Mouse (Mus musculus) G1E (cell line): ENCODE results near the gene Zdhhc24. TPM values are rescaled to one million over a fixed set of nuclear protein-coding genes. Genes with fewer than 3 reads are reported as not detected.

Experiments
- ATAC-seq: 2 replicates; pipeline ENCODE4 v1.8.0; 2016; ENCODE audit warnings: mild to moderate bottlenecking; ENCODE audit not compliant: insufficient number of reproducible peaks, poor library complexity, low FRiP score, severe bottlenecking; ENCODE audit errors: extremely low read depth
- DNase-seq: peaks from one replicate; pipeline ENCODE4 v3.0.0; 2012; ENCODE audit warnings: low spot score
- H3K27me3 ChIP-seq: 2 replicates; pipeline ENCODE4 v1.6.1; 2012; ENCODE audit warnings: mild to moderate bottlenecking, low read length, inconsistent platforms; ENCODE audit not compliant: insufficient read depth
- H3K36me3 ChIP-seq: replicated peaks from 2 replicates; pipeline ENCODE3; 2012; ENCODE audit warnings: mild to moderate bottlenecking, inconsistent platforms
- H3K4me1 ChIP-seq: 2 replicates; pipeline ENCODE4 v1.6.1; 2012; ENCODE audit warnings: low read depth, low read length, inconsistent platforms, mixed read lengths; ENCODE audit not compliant: insufficient read depth
- H3K4me3 ChIP-seq: 2 replicates; pipeline ENCODE4 v1.5.1; 2012; ENCODE audit warnings: low read depth, mild to moderate bottlenecking, inconsistent platforms, low read length, moderate library complexity, mixed read lengths
- H3K9me3 ChIP-seq: replicated peaks from 2 replicates; pipeline ENCODE4 v1.6.1; 2012; ENCODE audit warnings: inconsistent platforms
- CTCF ChIP-seq: IDR thresholded peaks from 2 replicates; pipeline ENCODE4 v1.5.1; 2012; ENCODE audit warnings: low read depth, low read length, inconsistent platforms, mixed read lengths
- GATA1 ChIP-seq: IDR thresholded peaks from 2 replicates; pipeline ENCODE4 v1.6.1; 2012; ENCODE audit warnings: borderline replicate concordance, low read length, inconsistent platforms, mixed read lengths
- GATA2 ChIP-seq: IDR thresholded peaks from 2 replicates; pipeline ENCODE4 v1.6.1; 2012; ENCODE audit warnings: low read depth, low read length, inconsistent platforms, borderline replicate concordance
- POLR2AphosphoS5 ChIP-seq: IDR thresholded peaks from 2 replicates; pipeline ENCODE4 v1.6.1; 2012; ENCODE audit warnings: low read depth, low read length, inconsistent platforms; ENCODE audit not compliant: insufficient replicate concordance
- TAL1 ChIP-seq: conservative IDR thresholded peaks from 2 replicates; pipeline ENCODE4 v1.6.1; 2012; ENCODE audit warnings: low read depth, low read length, inconsistent platforms, mixed read lengths
- polyA plus RNA-seq: library from polyadenylated mRNA; stranded (reverse); fragments of >175 nt; gene quantifications from 2 replicates; pipeline ENCODE4 v1.2.3, GENCODE M21; 2012
- total RNA-seq, 2 experiments: library from RNA; stranded (forward) in 1 of 2; stranded (reverse) in 1 of 2; fragments of 200-1000 nt in 1 of 2; fragments of >200 nt in 1 of 2; fragmentation: Nextera tagmentation in 1 of 2; gene quantifications; 2 replicates each; pipeline ENCODE4 v1.2.3; 2014 to 2017

Zdhhc24 gene
- total and polyA plus RNA-seq, 3 experiments: 2.0 to 19.5 (median 13.9) TPM

DNA sequence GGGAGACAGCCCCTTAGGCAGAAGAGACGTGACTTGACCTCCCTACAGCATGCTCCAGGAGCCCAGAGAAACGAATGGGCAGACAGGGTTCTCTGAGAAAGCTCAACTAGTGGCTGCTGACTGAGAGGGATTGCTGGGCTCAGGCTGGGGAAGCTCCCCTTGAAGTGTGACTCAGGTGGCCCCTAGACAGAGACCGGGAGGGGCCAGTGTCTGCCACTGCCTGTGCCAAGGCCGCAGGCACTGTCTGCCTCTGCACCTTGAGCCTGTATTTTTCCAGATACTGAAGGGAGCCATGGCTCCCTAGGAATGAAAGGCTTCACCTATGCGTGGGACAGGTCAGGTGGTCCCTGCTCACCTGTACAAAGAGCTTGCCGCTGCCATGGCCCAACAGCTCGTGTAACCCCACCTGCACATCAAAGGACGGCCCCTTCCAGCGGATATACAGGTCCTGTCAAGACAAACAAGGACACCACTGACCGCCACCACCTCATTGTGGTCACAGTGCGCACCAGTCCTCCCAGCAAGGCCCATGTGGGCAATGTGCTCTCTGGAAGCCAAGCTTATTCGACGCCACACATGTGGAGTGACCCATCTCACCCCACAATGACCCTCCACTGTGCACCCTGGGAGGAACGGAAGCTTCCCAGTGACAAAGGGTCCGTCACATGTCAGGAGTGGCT, 37.6 kb downstream of the Zdhhc24 start:
- DNase-seq: no peak
- Histone ChIP-seq H3K4me1 (peaks cover 6% of the 10 kb centered on the region; the same call in 1 of the 2 replicates), H3K27me3 (no peaks in the 10 kb centered on the region), H3K36me3 (peaks cover 98% of the 10 kb centered on the region), H3K9me3 (no peaks in the 10 kb centered on the region), H3K4me3 (no peak overlapping the region)
- ATAC-seq: no peak
- TF ChIP-seq TAL1 (no peak), POLR2AphosphoS5 (no peak), GATA1 (no peak), CTCF (no peak), GATA2 (no peak)

DNA sequence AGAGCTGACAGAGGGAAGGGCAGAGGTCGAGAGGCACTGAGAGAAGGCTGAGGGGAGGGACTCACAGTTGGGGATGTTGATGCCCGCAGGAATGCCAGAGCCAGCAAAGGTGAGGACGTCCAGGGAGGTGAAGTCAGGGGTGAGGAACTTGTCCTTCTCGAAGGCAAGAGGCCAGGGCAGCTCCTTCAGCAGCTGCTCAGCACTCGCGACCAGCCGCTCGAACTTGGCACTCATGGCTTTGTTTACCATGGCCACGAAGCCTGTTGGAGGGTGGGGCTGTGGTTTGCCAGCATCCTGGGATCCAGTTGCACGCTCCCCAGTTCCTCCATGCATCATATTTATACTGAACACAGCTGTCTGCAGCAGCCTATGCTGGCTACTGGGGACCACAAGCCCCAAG, 38.4 kb downstream of the Zdhhc24 start:
- DNase-seq (no peak), ATAC-seq (no peak)
- Histone ChIP-seq H3K4me1 (peaks cover 6% of the 10 kb centered on the region; the same call in 1 of the 2 replicates), H3K9me3 (no peaks in the 10 kb centered on the region), H3K27me3 (no peaks in the 10 kb centered on the region), H3K4me3 (no peak overlapping the region), H3K36me3 (peaks cover 98% of the 10 kb centered on the region)
- TF ChIP-seq TAL1 (no peak), POLR2AphosphoS5 (no peak), GATA2 (no peak), GATA1 (no peak), CTCF (no peak)

DNA sequence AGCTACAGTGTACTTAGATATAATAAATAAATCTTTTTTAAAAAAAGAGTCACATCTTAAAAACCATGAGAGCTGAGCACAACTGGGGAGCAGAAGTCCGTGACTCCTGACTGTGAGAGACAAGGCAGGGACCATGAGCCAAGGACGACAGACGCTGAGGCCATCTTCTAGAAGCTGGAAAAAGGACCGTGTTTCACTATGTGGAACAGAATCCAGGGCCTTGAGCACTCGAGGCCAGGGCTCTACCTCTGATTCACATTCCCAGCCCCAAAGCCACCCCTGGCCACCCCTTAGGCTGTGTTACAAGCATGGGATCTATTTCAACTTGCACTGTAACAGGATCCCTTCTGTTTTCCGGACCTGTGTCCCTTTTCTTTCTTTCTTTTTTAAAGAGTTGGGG, 41.2 kb downstream of the Zdhhc24 start:
- Histone ChIP-seq H3K4me3 (no peak overlapping the region), H3K36me3 (peaks cover 99% of the 10 kb centered on the region), H3K27me3 (no peaks in the 10 kb centered on the region), H3K9me3 (no peaks in the 10 kb centered on the region), H3K4me1 (no peaks in the 10 kb centered on the region)
- ATAC-seq (no peak), DNase-seq (no peak)
- no peak for TF ChIP-seq GATA1
- no peak for TF ChIP-seq CTCF
- TF ChIP-seq GATA2: no peak
- no peak for TF ChIP-seq TAL1
- TF ChIP-seq POLR2AphosphoS5: no peak

DNA sequence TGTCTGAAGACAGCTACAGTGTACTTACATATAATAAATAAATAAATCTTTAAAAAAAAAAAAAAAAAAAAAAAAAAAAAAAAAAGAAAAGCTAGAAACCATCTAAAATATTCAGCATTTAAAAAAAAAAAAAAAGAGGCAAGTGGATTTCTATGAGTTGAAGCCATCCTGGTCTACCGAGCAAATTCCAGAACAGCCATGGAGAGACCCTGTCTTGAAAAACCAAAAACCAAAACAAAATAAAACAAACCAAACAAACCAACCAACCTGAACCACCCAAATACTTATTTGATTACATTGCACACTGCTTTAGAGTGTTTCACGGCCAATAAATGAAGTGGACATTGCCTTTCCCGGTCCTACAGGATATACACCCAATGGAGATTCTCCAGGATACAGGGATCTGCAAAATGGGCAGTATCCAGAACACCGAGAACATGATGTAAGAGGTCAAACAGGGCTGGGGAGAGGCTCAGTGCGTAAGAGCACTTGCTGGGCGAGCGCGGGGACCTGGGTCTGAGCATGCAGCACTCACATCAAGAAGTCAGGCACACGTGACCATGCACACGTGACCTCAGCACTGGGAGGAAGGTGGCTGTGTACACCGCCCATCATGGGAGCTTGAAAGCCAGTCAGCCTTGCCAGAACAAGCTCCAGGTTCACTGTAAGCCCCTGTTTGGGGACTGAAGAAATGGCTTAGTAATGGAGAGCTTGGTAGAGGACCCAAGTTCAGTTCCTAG, 46.8 kb downstream of the Zdhhc24 start:
- no peak overlapping the region; the same call in 1 of the 2 replicates for H3K4me3 ChIP-seq
- H3K36me3 ChIP-seq: peaks cover 67% of the 10 kb centered on the region
- DNase-seq (no peak), ATAC-seq (no peak)
- no peaks in the 10 kb centered on the region for H3K27me3 ChIP-seq
- H3K4me1 ChIP-seq: peaks cover 34% of the 10 kb centered on the region
- TF ChIP-seq TAL1 (no peak), CTCF (no peak), POLR2AphosphoS5 (no peak), GATA2 (no peak), GATA1 (no peak)
- no peaks in the 10 kb centered on the region for H3K9me3 ChIP-seq

DNA sequence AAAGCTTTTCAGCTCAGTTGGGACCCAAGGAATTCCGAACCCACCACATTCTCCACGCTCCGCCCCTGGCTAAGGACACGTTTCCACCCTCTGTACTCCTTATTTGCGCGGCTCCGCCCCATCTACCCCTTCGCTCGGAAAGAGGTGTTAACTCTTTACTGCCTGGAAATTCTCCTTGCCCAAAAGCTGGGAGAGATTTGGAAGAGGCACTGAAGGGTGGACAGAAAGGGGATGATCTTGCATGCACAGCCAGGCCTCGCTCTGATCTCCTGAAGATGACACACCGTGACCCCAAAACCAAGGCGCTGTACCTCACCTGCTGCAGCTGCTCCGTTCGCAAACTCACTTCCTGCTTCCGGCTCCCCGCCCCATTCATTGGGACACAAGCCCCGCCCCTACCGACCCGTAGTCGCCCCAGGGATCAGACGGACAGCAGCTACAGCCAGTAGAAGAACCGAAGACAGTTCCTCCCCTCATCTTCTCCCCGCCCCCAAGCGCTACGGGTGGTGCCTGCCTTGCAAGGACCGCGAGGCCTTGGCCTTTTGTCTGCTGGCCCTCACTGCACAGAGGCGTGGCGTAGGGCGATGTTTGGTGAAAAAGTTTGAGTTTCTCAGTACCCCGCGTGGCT, 49.5 kb downstream of the Zdhhc24 start, which contains the start of gene Dpp3:
TSS of gene Dpp3 (minus strand) at position 384 of the 628 bp plus-strand sequence.
- Histone ChIP-seq H3K4me3 (peak within 1 kb of the TSS; percentile 74), H3K4me1 (peaks cover 35% of the 10 kb centered on the region), H3K9me3 (no peaks in the 10 kb centered on the region), H3K36me3 (peaks cover 40% of the 10 kb centered on the region), H3K27me3 (peaks cover 18% of the 10 kb centered on the region)
- DNase-seq: peak; percentile 100
- peak; percentile 99 for ATAC-seq
- TF ChIP-seq CTCF (no peak), POLR2AphosphoS5 (no peak), GATA1 (no peak), GATA2 (no peak), TAL1 (no peak)

DNA sequence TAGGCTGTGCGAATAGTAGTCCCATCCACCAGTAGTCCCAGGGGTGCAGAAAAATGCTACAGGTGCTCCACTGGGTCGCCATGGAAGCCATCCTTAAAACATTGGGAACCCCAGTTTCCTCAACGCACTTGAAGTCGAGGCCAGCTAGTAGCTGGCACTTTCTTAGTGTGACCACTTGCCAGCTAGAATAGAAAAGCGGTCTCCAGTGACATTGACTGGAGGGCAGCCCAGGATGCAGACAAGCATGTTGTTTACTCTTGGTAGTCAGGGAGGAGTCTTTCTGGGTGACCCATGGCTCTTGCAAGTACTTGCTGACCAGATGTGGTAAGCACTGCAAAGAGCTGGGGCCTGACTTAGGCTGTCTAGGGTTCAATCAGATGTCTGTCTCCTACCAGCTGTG, 50.3 kb downstream of the Zdhhc24 start:
- peaks cover 32% of the 10 kb centered on the region for H3K36me3 ChIP-seq
- peaks cover 35% of the 10 kb centered on the region for H3K4me1 ChIP-seq
- H3K4me3 ChIP-seq: peak overlapping the region; percentile 74; the same call in 1 of the 2 replicates
- peaks cover 19% of the 10 kb centered on the region for H3K27me3 ChIP-seq
- TF ChIP-seq TAL1 (no peak), GATA2 (no peak), POLR2AphosphoS5 (no peak), GATA1 (no peak), CTCF (no peak)
- DNase-seq (no peak), ATAC-seq (no peak)
- no peaks in the 10 kb centered on the region for H3K9me3 ChIP-seq

Other genes starting within 250 kb of the Zdhhc24 start
Only the 20 nearest of the 26 such genes appear.
- not detected in 2 replicates for gene Gm960, start 180.0 kb upstream of the Zdhhc24 start, total RNA-seq (2014; fragmentation: Nextera tagmentation)
- 0.46 and 0.93 TPM in 2 replicates for gene Gm960, start 180.0 kb upstream of the Zdhhc24 start, total RNA-seq (2017)
- 0.37 TPM in 1 of 2 replicates, not detected in the other for gene Gm960, start 180.0 kb upstream of the Zdhhc24 start, polyA plus RNA-seq
- gene Sptbn2, start 167.5 kb upstream of the Zdhhc24 start, total RNA-seq (2014; fragmentation: Nextera tagmentation): 0.30 and 2.9 TPM in 2 replicates
- gene Sptbn2, start 167.5 kb upstream of the Zdhhc24 start, total RNA-seq (2017): 0.12 and 0.16 TPM in 2 replicates
- 0.17 and 0.21 TPM in 2 replicates for gene Sptbn2, start 167.5 kb upstream of the Zdhhc24 start, polyA plus RNA-seq
- gene Rbm4b, start 122.2 kb upstream of the Zdhhc24 start, total RNA-seq (2014; fragmentation: Nextera tagmentation): 8.3 and 9.8 TPM in 2 replicates
- 16.1 and 20.7 TPM in 2 replicates for gene Rbm4b, start 122.2 kb upstream of the Zdhhc24 start, total RNA-seq (2017)
- gene Rbm4b, start 122.2 kb upstream of the Zdhhc24 start, polyA plus RNA-seq: 5.1 and 5.3 TPM in 2 replicates
- gene Rbm4, start 84.8 kb upstream of the Zdhhc24 start, total RNA-seq (2014; fragmentation: Nextera tagmentation): 50.8 and 72.4 TPM in 2 replicates
- gene Rbm4, start 84.8 kb upstream of the Zdhhc24 start, total RNA-seq (2017): 80.4 and 99.5 TPM in 2 replicates
- 3.6 and 19.9 TPM in 2 replicates for gene Rbm4, start 84.8 kb upstream of the Zdhhc24 start, polyA plus RNA-seq
- gene Gm21992, start 67.1 kb upstream of the Zdhhc24 start, total RNA-seq (2014; fragmentation: Nextera tagmentation): 10.6 and 11.2 TPM in 2 replicates
- 32.1 and 40.1 TPM in 2 replicates for gene Gm21992, start 67.1 kb upstream of the Zdhhc24 start, total RNA-seq (2017)
- gene Gm21992, start 67.1 kb upstream of the Zdhhc24 start, polyA plus RNA-seq: 1.7 and 9.0 TPM in 2 replicates
- gene Rbm14, start 67.0 kb upstream of the Zdhhc24 start, total RNA-seq (2014; fragmentation: Nextera tagmentation): 70.3 and 82.1 TPM in 2 replicates
- gene Rbm14, start 67.0 kb upstream of the Zdhhc24 start, total RNA-seq (2017): 28.2 and 29.5 TPM in 2 replicates
- 38.6 and 55.3 TPM in 2 replicates for gene Rbm14, start 67.0 kb upstream of the Zdhhc24 start, polyA plus RNA-seq
- gene Ccs, start 39.3 kb upstream of the Zdhhc24 start, total RNA-seq (2014; fragmentation: Nextera tagmentation): 17.3 and 20.6 TPM in 2 replicates
- 30.1 and 31.2 TPM in 2 replicates for gene Ccs, start 39.3 kb upstream of the Zdhhc24 start, total RNA-seq (2017)
- 61.4 and 69.4 TPM in 2 replicates for gene Ccs, start 39.3 kb upstream of the Zdhhc24 start, polyA plus RNA-seq
- not detected in 2 replicates for gene Ccdc87, start 39.3 kb upstream of the Zdhhc24 start, total RNA-seq (2014; fragmentation: Nextera tagmentation)
- 0.05 and 0.06 TPM in 2 replicates for gene Ccdc87, start 39.3 kb upstream of the Zdhhc24 start, total RNA-seq (2017)
- gene Ccdc87, start 39.3 kb upstream of the Zdhhc24 start, polyA plus RNA-seq: 0.03 TPM in 1 of 2 replicates, not detected in the other
- gene Ctsf, start 23.5 kb upstream of the Zdhhc24 start, total RNA-seq (2014; fragmentation: Nextera tagmentation): not detected in 2 replicates
- gene Ctsf, start 23.5 kb upstream of the Zdhhc24 start, total RNA-seq (2017): 0.38 and 0.41 TPM in 2 replicates
- 0.05 TPM in 1 of 2 replicates, not detected in the other for gene Ctsf, start 23.5 kb upstream of the Zdhhc24 start, polyA plus RNA-seq
- not detected in 2 replicates for gene Actn3, start 759 bp upstream of the Zdhhc24 start, total RNA-seq (2014; fragmentation: Nextera tagmentation)
- gene Actn3, start 759 bp upstream of the Zdhhc24 start, total RNA-seq (2017): 0.16 and 0.52 TPM in 2 replicates
- 0.03 and 0.06 TPM in 2 replicates for gene Actn3, start 759 bp upstream of the Zdhhc24 start, polyA plus RNA-seq
- gene Bbs1, start 28.0 kb downstream of the Zdhhc24 start, total RNA-seq (2014; fragmentation: Nextera tagmentation): 5.2 and 5.5 TPM in 2 replicates
- 3.0 and 4.4 TPM in 2 replicates for gene Bbs1, start 28.0 kb downstream of the Zdhhc24 start, total RNA-seq (2017)
- gene Bbs1, start 28.0 kb downstream of the Zdhhc24 start, polyA plus RNA-seq: 5.6 and 8.7 TPM in 2 replicates
- 41.5 and 45.4 TPM in 2 replicates for gene Dpp3, start 49.6 kb downstream of the Zdhhc24 start, total RNA-seq (2014; fragmentation: Nextera tagmentation)
- 47.3 and 54.2 TPM in 2 replicates for gene Dpp3, start 49.6 kb downstream of the Zdhhc24 start, total RNA-seq (2017)
- gene Dpp3, start 49.6 kb downstream of the Zdhhc24 start, polyA plus RNA-seq: 82.6 and 88.2 TPM in 2 replicates
- gene Peli3, start 64.5 kb downstream of the Zdhhc24 start, total RNA-seq (2014; fragmentation: Nextera tagmentation): not detected in 2 replicates
- gene Peli3, start 64.5 kb downstream of the Zdhhc24 start, total RNA-seq (2017): 0.05 TPM in 1 of 2 replicates, not detected in the other
- gene Peli3, start 64.5 kb downstream of the Zdhhc24 start, polyA plus RNA-seq: not detected in 2 replicates
- 15.4 and 16.2 TPM in 2 replicates for gene Mrpl11, start 83.5 kb downstream of the Zdhhc24 start, total RNA-seq (2014; fragmentation: Nextera tagmentation)
- gene Mrpl11, start 83.5 kb downstream of the Zdhhc24 start, total RNA-seq (2017): 87.0 and 91.6 TPM in 2 replicates
- gene Mrpl11, start 83.5 kb downstream of the Zdhhc24 start, polyA plus RNA-seq: 66.8 and 72.2 TPM in 2 replicates
- gene Npas4, start 111.6 kb downstream of the Zdhhc24 start, total RNA-seq (2014; fragmentation: Nextera tagmentation): 0.83 TPM in 1 of 2 replicates, not detected in the other
- gene Npas4, start 111.6 kb downstream of the Zdhhc24 start, total RNA-seq (2017): 0.05 and 0.06 TPM in 2 replicates
- gene Npas4, start 111.6 kb downstream of the Zdhhc24 start, polyA plus RNA-seq: not detected in 2 replicates
- 4.3 and 5.8 TPM in 2 replicates for gene Slc29a2, start 145.2 kb downstream of the Zdhhc24 start, total RNA-seq (2014; fragmentation: Nextera tagmentation)
- gene Slc29a2, start 145.2 kb downstream of the Zdhhc24 start, total RNA-seq (2017): 1.7 and 1.8 TPM in 2 replicates
- gene Slc29a2, start 145.2 kb downstream of the Zdhhc24 start, polyA plus RNA-seq: 5.5 and 5.9 TPM in 2 replicates
- 5.9 and 7.2 TPM in 2 replicates for gene B4gat1, start 160.2 kb downstream of the Zdhhc24 start, total RNA-seq (2014; fragmentation: Nextera tagmentation)
- gene B4gat1, start 160.2 kb downstream of the Zdhhc24 start, total RNA-seq (2017): 1.7 and 3.4 TPM in 2 replicates
- gene B4gat1, start 160.2 kb downstream of the Zdhhc24 start, polyA plus RNA-seq: 8.4 and 8.9 TPM in 2 replicates
- gene AC124502.3, start 160.2 kb downstream of the Zdhhc24 start, total RNA-seq (2014; fragmentation: Nextera tagmentation): 0.60 TPM in 1 of 2 replicates, not detected in the other
- gene AC124502.3, start 160.2 kb downstream of the Zdhhc24 start, total RNA-seq (2017): 4.6 and 6.6 TPM in 2 replicates
- gene AC124502.3, start 160.2 kb downstream of the Zdhhc24 start, polyA plus RNA-seq: 0.33 and 0.34 TPM in 2 replicates
- 10.8 and 15.4 TPM in 2 replicates for gene Brms1, start 162.7 kb downstream of the Zdhhc24 start, total RNA-seq (2014; fragmentation: Nextera tagmentation)
- gene Brms1, start 162.7 kb downstream of the Zdhhc24 start, total RNA-seq (2017): 16.4 and 18.8 TPM in 2 replicates
- gene Brms1, start 162.7 kb downstream of the Zdhhc24 start, polyA plus RNA-seq: 65.6 and 88.7 TPM in 2 replicates
- gene Rin1, start 171.8 kb downstream of the Zdhhc24 start, total RNA-seq (2014; fragmentation: Nextera tagmentation): 0.68 and 1.8 TPM in 2 replicates
- gene Rin1, start 171.8 kb downstream of the Zdhhc24 start, total RNA-seq (2017): 0.22 and 0.41 TPM in 2 replicates
- gene Rin1, start 171.8 kb downstream of the Zdhhc24 start, polyA plus RNA-seq: 0.30 and 0.72 TPM in 2 replicates